Mouse (Mus musculus) liver, embryonic 18 days (tissue): ENCODE measurements around the gene Krtap16-3. TPM values are rescaled to one million over a fixed set of nuclear protein-coding genes. Genes with fewer than 3 reads are reported as not detected.

Source experiments
- polyA plus RNA-seq: library from polyadenylated mRNA; depleted of rRNA; stranded (reverse); fragments of >200 nt; gene quantifications from 2 replicates; pipeline ENCODE4 v1.2.3, GENCODE M21; 2012; rRNA removed

Gene Krtap16-3
- not detected in 2 replicates for polyA plus RNA-seq

DNA sequence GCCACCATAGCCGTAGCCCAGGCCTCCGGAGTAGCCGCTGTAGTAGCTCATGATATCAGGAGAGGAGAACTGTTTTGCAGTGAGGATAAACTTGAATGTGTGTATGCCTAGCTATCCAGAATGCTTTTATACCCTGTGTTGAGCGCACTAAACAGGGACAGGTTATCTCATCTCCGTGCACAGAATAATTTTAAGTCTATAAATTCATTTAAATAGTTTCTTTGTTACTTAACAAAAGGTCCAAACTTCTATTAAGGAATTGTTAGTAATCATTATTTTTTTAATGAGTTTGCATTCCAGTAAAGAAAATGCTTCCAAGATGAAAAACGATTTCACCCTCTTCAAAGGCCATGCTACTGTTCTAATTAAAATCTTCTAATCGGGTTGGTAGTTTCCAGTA is at the start of gene Krtap16-3:
Gene Krtap16-3 (minus strand): TSS at position 101 of the 400 bp plus-strand sequence.

GRCm38 (mm10) chr16:89010659-89011058 is 48.0 kb upstream of the Krtap16-3 start, which contains the start of gene Krtap22-2:
TSS of gene Krtap22-2 (minus strand) at chr16:89010759.

DNA sequence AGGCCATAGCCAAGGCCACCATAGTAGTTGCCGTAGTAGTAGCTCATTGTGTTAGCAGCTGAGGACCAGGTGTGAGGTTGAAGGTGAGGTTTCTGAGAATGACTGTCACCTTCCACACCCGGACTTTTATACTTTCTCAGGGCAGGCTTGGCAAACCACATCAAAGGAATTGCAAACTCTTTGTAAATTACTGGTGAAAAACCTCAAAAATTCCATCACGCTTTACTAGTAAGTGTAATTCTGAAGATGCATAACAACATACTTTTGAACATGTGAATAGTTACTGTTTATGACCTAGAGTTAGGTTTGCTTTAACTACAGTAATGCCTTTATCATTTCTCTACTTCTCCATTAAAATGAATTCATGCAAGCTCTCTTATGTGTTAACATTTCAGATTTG is 30.5 kb downstream of the Krtap16-3 start, which contains the start of gene Krtap19-9b:
Gene Krtap19-9b (minus strand): TSS at position 101 of the 400 bp plus-strand sequence.

Other genes starting within 250 kb of the Krtap16-3 start
- not detected in 2 replicates for gene Krtap13-1, start 234.0 kb downstream of the Krtap16-3 start, polyA plus RNA-seq
- not detected in 2 replicates for gene Krtap13, start 211.2 kb downstream of the Krtap16-3 start, polyA plus RNA-seq
- gene 2310034C09Rik, start 204.0 kb downstream of the Krtap16-3 start, polyA plus RNA-seq, result not detected in 2 replicates
- not detected in 2 replicates for gene 2310057N15Rik, start 188.7 kb downstream of the Krtap16-3 start, polyA plus RNA-seq
- gene Gm5965, start 185.0 kb downstream of the Krtap16-3 start, polyA plus RNA-seq, result not detected in 2 replicates
- not detected in 2 replicates for gene Gm20741, start 150.7 kb downstream of the Krtap16-3 start, polyA plus RNA-seq
- not detected in 2 replicates for gene Krtap15, start 142.7 kb downstream of the Krtap16-3 start, polyA plus RNA-seq
- gene Krtap14, start 136.7 kb downstream of the Krtap16-3 start, polyA plus RNA-seq, result not detected in 2 replicates
- not detected in 2 replicates for gene Krtap19-1, start 93.5 kb downstream of the Krtap16-3 start, polyA plus RNA-seq
- gene Krtap19-2, start 88.6 kb downstream of the Krtap16-3 start, polyA plus RNA-seq, result not detected in 2 replicates
- gene Krtap19-3, start 84.8 kb downstream of the Krtap16-3 start, polyA plus RNA-seq, result not detected in 2 replicates
- not detected in 2 replicates for gene Krtap19-4, start 77.8 kb downstream of the Krtap16-3 start, polyA plus RNA-seq
- gene Krtap19-5, start 66.4 kb downstream of the Krtap16-3 start, polyA plus RNA-seq, result not detected in 2 replicates
- gene Krtap19-9b, start 30.6 kb downstream of the Krtap16-3 start, polyA plus RNA-seq, result not detected in 2 replicates
- not detected in 2 replicates for gene Krtap22-2, start 47.9 kb upstream of the Krtap16-3 start, polyA plus RNA-seq
- not detected in 2 replicates for gene Gm10229, start 52.4 kb upstream of the Krtap16-3 start, polyA plus RNA-seq
- gene Krtap6-1, start 68.8 kb upstream of the Krtap16-3 start, polyA plus RNA-seq, result not detected in 2 replicates
- gene Gm10228, start 78.6 kb upstream of the Krtap16-3 start, polyA plus RNA-seq, result not detected in 2 replicates
- gene Krtap6-5, start 85.0 kb upstream of the Krtap16-3 start, polyA plus RNA-seq, result not detected in 2 replicates
- not detected in 2 replicates for gene 1110025L11Rik, start 101.1 kb upstream of the Krtap16-3 start, polyA plus RNA-seq
- gene Krtap6-3, start 121.1 kb upstream of the Krtap16-3 start, polyA plus RNA-seq, result not detected in 2 replicates
- not detected in 2 replicates for gene Gm6358, start 178.0 kb upstream of the Krtap16-3 start, polyA plus RNA-seq
- not detected in 2 replicates for gene Gm10061, start 188.2 kb upstream of the Krtap16-3 start, polyA plus RNA-seq
- gene Gm9789, start 195.1 kb upstream of the Krtap16-3 start, polyA plus RNA-seq, result not detected in 2 replicates
- not detected in 2 replicates for gene Gm7735, start 206.6 kb upstream of the Krtap16-3 start, polyA plus RNA-seq
- gene 1110057P08Rik, start 211.9 kb upstream of the Krtap16-3 start, polyA plus RNA-seq, result not detected in 2 replicates
- gene Krtap20-2, start 243.0 kb upstream of the Krtap16-3 start, polyA plus RNA-seq, result not detected in 2 replicates